Mouse (Mus musculus) ES-E14 (cell line): ENCODE measurements around the gene Pradc1.

Experiments
- CHD2 ChIP-seq: IDR thresholded peaks from 2 replicates; pipeline ENCODE4 v1.6.1; 2014; ENCODE audit warnings: mild to moderate bottlenecking, low read depth, low read length, inconsistent platforms
- HCFC1 ChIP-seq: IDR thresholded peaks from 2 replicates; pipeline ENCODE4 v1.6.1; 2012; ENCODE audit warnings: low read length, inconsistent platforms, borderline replicate concordance; ENCODE audit not compliant: insufficient read depth
- ZC3H11A ChIP-seq: IDR thresholded peaks from 2 replicates; pipeline ENCODE4 v1.6.1; 2012; ENCODE audit warnings: low read depth, mild to moderate bottlenecking, inconsistent platforms, low read length, borderline replicate concordance
- ZNF384 ChIP-seq: IDR thresholded peaks from 2 replicates; pipeline ENCODE4 v1.6.1; 2012; ENCODE audit warnings: low read depth, low read length, inconsistent platforms

GRCm38 (mm10) chr6:85443488-85444233, 8.1 kb downstream of the Pradc1 start:
- TF ChIP-seq ZC3H11A: no peak
- no peak for TF ChIP-seq HCFC1
- no peak for TF ChIP-seq ZNF384
- TF ChIP-seq CHD2: no peak
